In the genomic region with DNA sequence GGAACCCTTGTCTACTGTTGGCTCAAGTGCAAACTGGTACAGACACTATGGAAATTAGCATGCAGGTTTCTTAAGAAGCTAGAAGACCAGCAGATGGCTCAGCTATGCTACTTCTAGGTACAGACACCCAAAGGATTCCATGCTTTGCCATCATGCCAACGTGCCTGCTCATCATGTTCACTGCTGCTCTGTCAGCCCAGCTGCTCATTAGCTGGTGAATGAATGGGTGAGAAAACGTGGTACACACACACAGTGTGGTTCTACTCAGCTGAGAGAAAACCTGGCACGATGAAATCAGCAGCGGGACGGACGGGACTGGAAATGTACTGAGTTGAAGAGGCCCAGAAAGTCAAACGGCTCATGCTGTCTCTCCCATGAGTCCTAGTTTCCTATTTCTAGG, we compare ENCODE assay signal across 15 mouse cellular contexts.
DNase-seq lines count a peak whose midpoint lies in the region; ATAC-seq and TF ChIP-seq lines count a peak whose summit lies in the region.
"Had no signal": no experiment of that assay in that cellular context is flagged by ENCODE, and none has a peak within 500 bp of the region (broad histone marks: within the 10 kb centered on the region; RNA-seq: fewer than 3 reads in every experiment).

No protein-coding gene starts in this region.

- peak; percentile 99 for ATAC-seq in frontal cortex, adult (ENCODE audit: low TSS enrichment)
- ATAC-seq in megakaryocyte-erythroid progenitor cell, adult 5-6 weeks (replicated peaks; ENCODE audit: low FRiP score, low TSS enrichment, poor library complexity, severe bottlenecking), result no peak
- ATAC-seq in monocyte, adult 5-6 weeks (replicated peaks; ENCODE audit: insufficient number of reproducible peaks, low FRiP score, low TSS enrichment, poor library complexity, severe bottlenecking), result no peak
- ATAC-seq: midbrain, embryonic 16.5 days had no signal

- H3K27ac ChIP-seq in layer of hippocampus, adult 2 months, result no peak overlapping the region
- H3K27ac ChIP-seq: gastrocnemius, adult 2 months; liver, embryonic 15.5 days; macrophage; stomach, embryonic 15.5 days had no signal

- TF ChIP-seq CTCF in layer of hippocampus, adult 2 months (conservative IDR thresholded peaks at IDR 0.05), result no peak

- no peak for DNase-seq in frontal cortex, postnatal 25 days (ENCODE audit: low spot score in 2 of 2)
- DNase-seq in brain, embryonic 18.5 days (ENCODE audit: low read depth, low spot score), result peak; percentile 37
- DNase-seq in layer of hippocampus, adult 2 months (ENCODE audit: low spot score in 2 of 2), result peak; percentile 54 to 71
- DNase-seq in right cerebral cortex, adult 2 months (ENCODE audit: low spot score in 2 of 2), result peak; percentile 18 to 23
- DNase-seq in gastrocnemius, postnatal 4 days (ENCODE audit: low spot score in 2 of 2), result no peak
- DNase-seq: gastrocnemius, adult 2 months; kidney, adult 9 months; thymus, postnatal 25 days had no signal

- no peak overlapping the region for H3K4me3 ChIP-seq in layer of hippocampus, adult 2 months
- H3K4me3 ChIP-seq: gastrocnemius, adult 2 months; liver, embryonic 15.5 days; stomach, embryonic 15.5 days had no signal

Comparison
In these comparisons a context has a peak if more than half of its experiments do, and no peak if none do; other contexts are left out.
1. DNase-seq: peak in brain, embryonic 18.5 days (single experiment), layer of hippocampus, adult 2 months (2 of 2) and right cerebral cortex, adult 2 months (2 of 2); none in frontal cortex, postnatal 25 days (0 of 2) and gastrocnemius, postnatal 4 days (0 of 2).